Mouse (Mus musculus) intestine, postnatal 0 days (tissue): ENCODE results near the gene D630039A03Rik. TPM values are rescaled to one million over a fixed set of nuclear protein-coding genes. Genes with fewer than 3 reads are reported as not detected.
"Not testable (repeated sequence)": the region's sequence is repeated elsewhere in the genome, so short reads cannot be mapped to it uniquely, and the experiment has no call there.

Experiments
- ATAC-seq: fragments of 200-750 bp; cut with Nextera tagmentation; 2 replicates; pipeline ENCODE4 v1.8.0; 2017; ENCODE audit warnings: mild to moderate bottlenecking, moderate TSS enrichment, moderate library complexity
- H3K27ac ChIP-seq: fragments of 300-500 bp; sonication (generic); 2 replicates; pipeline ENCODE4 v1.5.1; 2014; ENCODE audit warnings: mild to moderate bottlenecking, low read depth, low read length, moderate library complexity
- H3K27me3 ChIP-seq: fragments of 300-500 bp; sonication (generic); replicated peaks from 2 replicates; pipeline ENCODE4 v1.6.1; 2014; ENCODE audit warnings: low read length, mixed read lengths; ENCODE audit not compliant: control insufficient read depth, insufficient read depth
- H3K36me3 ChIP-seq: fragments of 300-500 bp; sonication (generic); 2 replicates; pipeline ENCODE4 v1.6.1; 2014; ENCODE audit warnings: mild to moderate bottlenecking, moderate library complexity; ENCODE audit not compliant: control insufficient read depth, insufficient read depth
- H3K4me1 ChIP-seq: fragments of 300-500 bp; sonication (generic); replicated peaks from 2 replicates; pipeline ENCODE4 v1.6.1; 2014; ENCODE audit warnings: antibody characterized with exemption, low read length, mixed read lengths; ENCODE audit not compliant: control insufficient read depth, insufficient read depth
- H3K4me2 ChIP-seq: fragments of 300-500 bp; sonication (generic); replicated peaks from 2 replicates; pipeline ENCODE4 v1.6.1; 2014; ENCODE audit warnings: low read depth, mild to moderate bottlenecking, moderate library complexity
- H3K4me3 ChIP-seq: fragments of 300-500 bp; sonication (generic); 2 replicates; pipeline ENCODE4 v1.5.1; 2014; ENCODE audit warnings: low read depth, low read length
- H3K9ac ChIP-seq: fragments of 300-500 bp; sonication (generic); 2 replicates; pipeline ENCODE4 v1.6.1; 2014; ENCODE audit warnings: mild to moderate bottlenecking, low read depth, low read length
- H3K9me3 ChIP-seq: fragments of 300-500 bp; sonication (generic); 2 replicates; pipeline ENCODE4 v1.6.1; 2016; ENCODE audit warnings: mixed run types; ENCODE audit not compliant: control insufficient read depth
- CTCF ChIP-seq: sonication (generic); IDR thresholded peaks from 2 replicates; pipeline ENCODE4 v1.5.1; 2016; ENCODE audit warnings: low read depth, mild to moderate bottlenecking, control low read depth, antibody characterized with exemption, moderate library complexity
- WGBS: fragments of 180-500 bp; shearing (Covaris S2); extraction: QIAGEN DNeasy Blood & Tissue Kit; methylation state at CpG from one replicate; pipeline ENCODE4 v1.1.7; 2014; 5-methylcytosine and 5-hydroxymethylcytosine counted together
- polyA plus RNA-seq: library from polyadenylated mRNA; unstranded; fragments of >200 nt; fragmentation: Nextera tagmentation; extraction: Ambion mirVana; gene quantifications from 2 replicates; pipeline ENCODE4 v1.2.1, GENCODE M21; 2015

The D630039A03Rik gene
- polyA plus RNA-seq, 1 experiment from 2014 or later = 6.6 TPM

DNA sequence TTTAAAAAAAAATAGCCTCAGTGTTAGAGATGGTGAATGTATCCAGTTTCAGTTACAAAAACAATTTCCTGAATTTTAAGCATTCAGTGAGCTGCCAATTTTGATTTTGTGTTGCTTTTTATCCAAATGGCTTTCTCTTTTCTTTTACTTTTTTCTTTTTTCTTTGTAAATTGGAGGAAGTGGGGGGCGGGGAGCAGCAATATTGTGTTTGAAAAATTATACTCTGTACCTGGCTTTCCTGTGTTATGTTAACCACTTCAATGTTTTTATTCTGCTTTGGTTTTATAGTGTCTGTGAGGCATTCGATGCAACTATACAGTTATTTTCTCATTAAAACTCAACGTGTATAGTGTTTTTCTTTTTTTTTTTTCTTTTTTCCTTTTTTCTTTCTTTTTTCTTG is 19.5 kb downstream of the D630039A03Rik start:
- ATAC-seq = no peak
- H3K4me2 ChIP-seq = no peak overlapping the region
- WGBS = 77% methylated on average over 3 of the region's 3 CpGs
- no peak for TF ChIP-seq CTCF
- H3K4me3 ChIP-seq = no peak overlapping the region
- H3K36me3 ChIP-seq = 0 out of 2 replicates have a peak, but pooled peaks cover 8% of the 10 kb centered on the region
- H3K9me3 ChIP-seq = no peaks in the 10 kb centered on the region
- H3K9ac ChIP-seq = no peak overlapping the region
- no peaks in the 10 kb centered on the region for H3K27me3 ChIP-seq
- H3K27ac ChIP-seq = no peak overlapping the region
- no peaks in the 10 kb centered on the region for H3K4me1 ChIP-seq

DNA sequence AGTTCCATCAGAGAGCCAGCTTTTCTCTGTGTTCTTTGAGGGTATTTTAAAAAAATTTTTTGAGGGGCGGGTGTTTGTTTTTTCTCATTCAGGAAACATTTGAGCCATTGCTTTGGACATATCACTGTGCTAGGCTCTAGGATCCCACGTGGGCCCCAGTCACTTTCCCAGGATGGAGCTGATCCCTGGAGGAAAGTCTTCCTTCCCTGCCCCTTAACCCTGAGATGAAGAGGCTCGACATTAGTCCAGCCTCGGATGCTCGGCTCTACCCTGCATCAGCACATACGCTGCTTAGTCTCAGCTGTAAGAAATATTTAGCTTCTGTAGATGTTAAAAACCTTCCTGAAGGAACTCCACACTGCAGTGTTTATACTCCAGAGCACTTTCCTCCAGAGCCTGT is 20.2 kb downstream of the D630039A03Rik start:
- Histone ChIP-seq H3K4me3 (no peak overlapping the region), H3K4me2 (no peak overlapping the region), H3K4me1 (no peaks in the 10 kb centered on the region), H3K9ac (no peak overlapping the region), H3K9me3 (no peaks in the 10 kb centered on the region), H3K27ac (no peak overlapping the region), H3K36me3 (0 out of 2 replicates have a peak, but pooled peaks cover 8% of the 10 kb centered on the region), H3K27me3 (no peaks in the 10 kb centered on the region)
- no peak for TF ChIP-seq CTCF
- no peak for ATAC-seq
- WGBS = 58% methylated on average over 6 of the region's 6 CpGs

DNA sequence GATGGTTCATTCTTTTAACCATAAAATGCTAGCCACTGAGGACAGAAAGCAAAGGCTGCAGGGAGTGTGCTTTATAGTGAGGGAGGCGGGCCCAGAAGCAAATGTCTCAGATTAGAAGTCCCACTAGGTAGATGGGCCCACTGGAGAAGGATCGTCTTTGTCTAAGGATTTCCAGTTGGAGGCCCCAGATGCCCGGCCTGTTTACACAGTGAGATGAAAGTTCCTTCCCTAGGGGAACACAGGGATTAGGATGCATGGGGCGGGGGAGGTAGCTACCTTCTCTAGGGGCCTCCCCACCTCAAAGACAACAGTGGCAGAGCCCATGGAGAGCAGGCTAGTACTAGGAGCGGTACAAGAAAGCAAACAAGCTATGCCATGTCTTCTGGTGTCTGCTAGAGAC is 21.0 kb downstream of the D630039A03Rik start:
- WGBS = 40% methylated on average over 5 of the region's 5 CpGs
- no peak overlapping the region for H3K27ac ChIP-seq
- no peaks in the 10 kb centered on the region for H3K9me3 ChIP-seq
- 0 out of 2 replicates have a peak, but pooled peaks cover 8% of the 10 kb centered on the region for H3K36me3 ChIP-seq
- no peaks in the 10 kb centered on the region for H3K4me1 ChIP-seq
- ATAC-seq = no peak
- TF ChIP-seq CTCF = no peak
- H3K4me3 ChIP-seq = no peak overlapping the region
- H3K9ac ChIP-seq = no peak overlapping the region
- H3K4me2 ChIP-seq = no peak overlapping the region
- H3K27me3 ChIP-seq = no peaks in the 10 kb centered on the region

DNA sequence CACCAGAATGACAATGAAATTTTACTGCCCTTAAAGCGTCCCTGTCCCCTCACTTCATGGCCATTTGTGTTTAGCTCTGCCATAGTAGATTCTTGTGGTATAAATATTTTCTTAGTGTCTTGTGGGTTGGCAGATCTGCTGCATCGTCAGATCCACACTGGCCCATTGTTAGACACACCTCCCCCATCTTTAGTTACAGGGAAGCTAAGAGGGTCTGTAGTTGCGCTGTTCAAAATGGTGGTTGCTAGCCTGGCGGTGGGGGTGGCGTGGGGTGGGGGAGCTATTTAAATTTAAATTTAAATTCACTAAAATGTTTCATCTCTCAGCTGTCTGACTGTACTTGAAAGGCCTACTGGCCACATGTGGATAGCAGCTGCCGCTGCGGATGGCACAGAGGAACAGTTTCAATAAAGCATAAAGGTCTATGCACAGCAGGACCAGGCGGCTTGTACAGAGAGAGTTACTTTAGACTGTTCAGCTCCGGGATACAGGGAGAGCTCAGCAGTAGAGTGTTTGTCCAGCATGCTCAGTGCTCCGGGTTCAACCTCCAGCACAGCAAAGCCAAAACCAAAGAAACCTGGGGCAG is 24.0 kb downstream of the D630039A03Rik start:
- no peaks in the 10 kb centered on the region for H3K4me1 ChIP-seq
- ATAC-seq = no peak
- WGBS = 83% methylated on average over 10 of the region's 10 CpGs

DNA sequence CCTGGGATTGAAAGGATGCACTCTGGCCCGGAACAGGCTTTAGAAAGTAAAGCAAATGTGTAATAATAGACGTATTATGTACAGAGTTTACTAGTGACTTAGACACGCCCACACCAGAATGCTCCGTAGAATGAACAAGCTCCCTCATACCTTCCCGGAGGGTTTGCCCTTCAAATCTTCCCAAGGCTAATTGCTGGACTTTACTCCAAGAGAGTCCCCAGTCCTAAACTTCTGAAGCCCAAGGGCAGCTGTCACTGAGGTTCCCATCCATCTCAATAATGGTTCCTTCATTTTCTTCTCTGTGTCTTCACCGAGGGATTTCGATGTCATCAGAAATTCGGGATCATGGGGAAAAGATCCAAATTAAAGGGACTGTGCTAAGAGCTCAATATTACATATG is 26.3 kb downstream of the D630039A03Rik start:
- 68% methylated on average over 8 of the region's 8 CpGs for WGBS
- H3K4me1 ChIP-seq = no peaks in the 10 kb centered on the region
- H3K27me3 ChIP-seq = no peaks in the 10 kb centered on the region
- no peak overlapping the region for H3K4me3 ChIP-seq
- no peak overlapping the region for H3K9ac ChIP-seq
- no peak for ATAC-seq
- TF ChIP-seq CTCF = no peak
- no peak overlapping the region for H3K27ac ChIP-seq
- 0 out of 2 replicates have a peak, but pooled peaks cover 5% of the 10 kb centered on the region for H3K36me3 ChIP-seq
- no peaks in the 10 kb centered on the region for H3K9me3 ChIP-seq
- H3K4me2 ChIP-seq = no peak overlapping the region

More for the DNA sequence above, 24.0 kb downstream of the D630039A03Rik start:
- H3K9me3 ChIP-seq = no peaks in the 10 kb centered on the region
- no peak overlapping the region for H3K4me3 ChIP-seq
- TF ChIP-seq CTCF = no peak
- no peak overlapping the region for H3K9ac ChIP-seq
- H3K27me3 ChIP-seq = no peaks in the 10 kb centered on the region
- H3K4me2 ChIP-seq = no peak overlapping the region
- 0 out of 2 replicates have a peak, but pooled peaks cover 5% of the 10 kb centered on the region for H3K36me3 ChIP-seq
- H3K27ac ChIP-seq = no peak overlapping the region

DNA sequence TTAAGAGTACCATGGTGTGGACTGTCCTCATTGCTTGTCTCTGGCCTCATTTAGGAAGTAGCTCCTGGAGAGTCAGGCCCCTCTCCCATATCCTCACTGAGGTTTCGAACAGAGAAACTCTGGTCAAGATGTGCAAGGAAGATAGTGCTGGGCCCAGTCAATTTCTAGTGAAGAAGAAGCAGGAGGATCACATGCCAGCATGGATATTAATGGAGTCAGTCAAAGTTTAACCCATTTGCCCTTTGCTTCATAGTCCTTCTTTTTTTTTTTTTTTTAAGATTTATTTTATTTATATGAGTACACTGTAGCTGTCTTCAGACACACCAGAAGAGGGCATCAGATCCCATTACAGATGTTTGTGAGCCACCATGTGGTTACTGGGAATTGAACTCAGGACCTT is 27.1 kb downstream of the D630039A03Rik start:
- WGBS = 93% methylated on average over 1 of the region's 1 CpGs
- not testable (repeated sequence) for H3K9ac ChIP-seq, H3K27ac ChIP-seq, H3K36me3 ChIP-seq, H3K4me2 ChIP-seq, H3K4me1 ChIP-seq, H3K4me3 ChIP-seq, ATAC-seq, H3K9me3 ChIP-seq, H3K27me3 ChIP-seq
